Mouse (Mus musculus): ENCODE measurements around the gene CN725425. TPM values are rescaled to one million over a fixed set of nuclear protein-coding genes. Genes with fewer than 3 reads are reported as not detected.

Gene CN725425
- polyA plus RNA-seq, 1 experiment from 2014 or later, result not detected

DNA sequence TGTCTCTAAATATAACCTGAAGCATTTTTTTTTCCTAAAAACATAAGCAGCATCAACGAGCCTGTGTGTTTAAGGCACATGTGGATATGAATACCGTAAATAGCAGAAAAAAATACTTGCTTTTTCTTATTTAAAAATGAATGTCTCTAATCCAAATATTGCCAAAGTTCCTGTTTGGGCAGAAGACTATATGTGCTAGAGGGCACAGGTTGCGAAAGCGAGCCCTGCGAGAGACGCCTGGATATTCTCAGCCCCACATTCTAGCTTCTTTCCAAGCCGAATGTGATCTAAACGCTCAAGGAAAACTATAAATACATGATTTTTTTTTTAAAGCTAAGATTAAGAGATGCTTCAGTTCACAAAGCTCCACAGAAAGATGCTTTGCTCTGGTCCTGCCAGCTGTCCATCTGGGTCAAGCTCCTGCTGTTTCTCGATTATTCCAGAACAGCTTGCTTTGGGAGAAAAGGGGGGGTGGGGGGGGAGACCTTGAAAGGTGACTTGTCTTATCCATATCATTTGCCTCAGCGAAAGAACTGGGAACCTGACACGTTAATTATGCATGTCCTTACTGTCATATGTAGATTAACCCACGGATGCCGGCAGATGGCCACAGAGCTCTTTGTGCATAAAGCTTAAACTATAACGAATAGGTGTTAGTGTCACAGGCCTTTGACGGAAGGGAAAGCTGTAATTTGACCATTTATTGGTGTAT lies 19.2 kb upstream of the CN725425 start:
- 72% methylated on average over 15 of the region's 15 CpGs for WGBS
- no peak overlapping the region for H3K4me2 ChIP-seq
- no peak overlapping the region for H3K4me3 ChIP-seq
- H3K9me3 ChIP-seq (replicated peaks), result no peaks in the 10 kb centered on the region
- H3K27ac ChIP-seq, result no peak overlapping the region
- H3K27me3 ChIP-seq, result no peaks in the 10 kb centered on the region
- H3K9ac ChIP-seq, result no peak overlapping the region
- no peaks in the 10 kb centered on the region for H3K4me1 ChIP-seq (replicated peaks)
- ATAC-seq (replicated peaks; ENCODE audit: insufficient number of reproducible peaks, insufficient read depth, low FRiP score, low read depth), result no peak
- H3K36me3 ChIP-seq, result no peaks in the 10 kb centered on the region

DNA sequence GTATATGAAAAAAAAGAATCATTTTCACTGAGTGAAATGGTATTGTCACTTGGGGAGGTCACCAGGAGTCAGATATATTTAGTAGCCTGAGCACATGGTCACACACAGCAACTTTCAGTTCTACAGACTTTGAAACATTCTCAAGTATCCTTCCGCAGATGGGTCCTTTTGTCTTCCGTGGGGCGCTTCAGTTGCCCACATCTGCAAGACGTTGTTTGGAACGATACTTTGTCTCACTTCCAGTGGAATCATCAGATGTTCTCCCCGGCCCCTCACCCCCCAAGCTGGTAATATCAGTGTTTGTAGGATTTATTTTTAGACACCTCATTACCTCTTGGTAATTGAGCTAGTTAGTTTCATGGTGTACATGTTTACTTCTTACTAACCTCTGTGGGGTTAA lies 12.9 kb upstream of the CN725425 start:
- H3K9ac ChIP-seq, result no peak overlapping the region
- H3K9me3 ChIP-seq (replicated peaks), result no peaks in the 10 kb centered on the region
- no peak overlapping the region for H3K4me2 ChIP-seq
- H3K4me1 ChIP-seq (replicated peaks), result peaks cover 9% of the 10 kb centered on the region
- H3K27ac ChIP-seq, result no peak overlapping the region
- 73% methylated on average over 6 of the region's 6 CpGs for WGBS
- ATAC-seq (replicated peaks; ENCODE audit: insufficient number of reproducible peaks, insufficient read depth, low FRiP score, low read depth), result no peak
- H3K27me3 ChIP-seq, result no peaks in the 10 kb centered on the region
- no peak overlapping the region for H3K4me3 ChIP-seq
- H3K36me3 ChIP-seq, result no peaks in the 10 kb centered on the region

DNA sequence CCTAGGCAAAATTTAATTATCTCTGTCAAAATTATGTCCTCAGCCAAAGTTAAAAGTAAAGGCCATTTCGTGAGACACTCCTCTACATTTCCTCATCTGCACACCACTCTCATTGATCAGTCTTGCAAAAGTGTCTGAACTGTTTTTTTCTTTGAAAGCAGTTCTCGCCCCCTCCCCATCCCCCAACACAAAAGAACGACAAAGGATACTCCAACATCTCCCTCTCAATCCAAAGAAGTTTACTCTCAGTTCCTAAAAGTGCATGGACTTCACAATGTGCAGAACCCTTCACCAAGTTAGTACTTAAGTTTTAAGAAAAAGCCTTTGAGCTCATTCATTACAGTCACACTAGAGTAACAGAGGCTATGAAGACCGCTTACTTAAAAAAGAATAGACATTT lies 9.3 kb upstream of the CN725425 start:
- Histone ChIP-seq H3K27me3 (no peaks in the 10 kb centered on the region), H3K4me1 (replicated peaks) (peaks cover 11% of the 10 kb centered on the region), H3K36me3 (no peaks in the 10 kb centered on the region), H3K4me3 (peak overlapping the region; percentile 15; the same call in 1 of the 2 replicates), H3K27ac (no peak overlapping the region), H3K4me2 (peak overlapping the region; percentile 74), H3K9me3 (replicated peaks) (no peaks in the 10 kb centered on the region), H3K9ac (no peak overlapping the region)
- no peak for ATAC-seq (replicated peaks; ENCODE audit: insufficient number of reproducible peaks, insufficient read depth, low FRiP score, low read depth)
- 47% methylated on average over 4 of the region's 4 CpGs for WGBS

GRCm38 (mm10) chr15:91190519-91191207 lies 8.6 kb upstream of the CN725425 start:
- no peak overlapping the region for H3K27ac ChIP-seq
- H3K4me2 ChIP-seq, result peak overlapping the region; percentile 74
- H3K4me1 ChIP-seq (replicated peaks), result peaks cover 11% of the 10 kb centered on the region
- H3K4me3 ChIP-seq, result peak overlapping the region; percentile 52
- H3K36me3 ChIP-seq, result no peaks in the 10 kb centered on the region
- no peaks in the 10 kb centered on the region for H3K9me3 ChIP-seq (replicated peaks)
- no peak for ATAC-seq (replicated peaks; ENCODE audit: insufficient number of reproducible peaks, insufficient read depth, low FRiP score, low read depth)
- WGBS, result 54% methylated on average over 17 of the region's 17 CpGs
- no peaks in the 10 kb centered on the region for H3K27me3 ChIP-seq
- no peak overlapping the region for H3K9ac ChIP-seq

GRCm38 (mm10) chr15:91191412-91192222 lies 7.7 kb upstream of the CN725425 start, which contains the start of gene Abcd2:
Gene Abcd2, minus strand, starts transcription at chr15:91191799.
- H3K27me3 ChIP-seq, result no peaks in the 10 kb centered on the region
- peak; percentile 64; the same call in 1 of the 2 replicates for ATAC-seq (replicated peaks; ENCODE audit: insufficient number of reproducible peaks, insufficient read depth, low FRiP score, low read depth)

DNA sequence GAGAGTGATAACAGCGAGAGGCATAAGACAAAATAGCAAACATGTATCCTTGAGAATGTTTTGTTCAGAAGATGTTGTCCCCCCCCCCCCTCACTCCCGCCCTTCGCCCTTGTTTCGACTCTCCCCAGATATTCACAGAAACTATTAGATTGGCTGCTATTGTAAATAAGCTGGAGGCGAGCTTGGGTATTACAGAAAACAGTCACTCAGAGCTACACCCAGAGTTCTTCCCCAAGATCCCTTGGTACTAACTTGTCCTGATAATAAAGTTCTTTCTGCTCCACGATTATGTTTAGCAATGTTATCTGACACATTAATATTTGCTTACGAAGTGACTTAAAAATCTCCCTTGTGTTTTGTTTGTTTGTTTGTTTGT lies 7.1 kb upstream of the CN725425 start:
- peaks cover 8% of the 10 kb centered on the region for H3K4me1 ChIP-seq (replicated peaks)
- H3K9me3 ChIP-seq (replicated peaks), result no peaks in the 10 kb centered on the region
- H3K9ac ChIP-seq, result peak overlapping the region; percentile 36; the same call in 1 of the 2 replicates
- no peaks in the 10 kb centered on the region for H3K27me3 ChIP-seq
- H3K27ac ChIP-seq, result peak overlapping the region; percentile 69
- peak overlapping the region; percentile 74 for H3K4me2 ChIP-seq
- ATAC-seq (replicated peaks; ENCODE audit: insufficient number of reproducible peaks, insufficient read depth, low FRiP score, low read depth), result no peak
- peak overlapping the region; percentile 52 for H3K4me3 ChIP-seq
- H3K36me3 ChIP-seq, result no peaks in the 10 kb centered on the region
- 12% methylated on average over 7 of the region's 7 CpGs for WGBS

More at GRCm38 (mm10) chr15:91191412-91192222, 7.7 kb upstream of the CN725425 start, which contains the start of gene Abcd2:
- peak within 1 kb of the TSS; percentile 52 for H3K4me3 ChIP-seq
- H3K4me1 ChIP-seq (replicated peaks), result peaks cover 8% of the 10 kb centered on the region
- 0% methylated on average over 22 of the region's 22 CpGs for WGBS
- H3K27ac ChIP-seq, result peak within 1 kb of the TSS; percentile 69
- peak within 1 kb of the TSS; percentile 36; the same call in 1 of the 2 replicates for H3K9ac ChIP-seq
- H3K9me3 ChIP-seq (replicated peaks), result no peaks in the 10 kb centered on the region
- H3K4me2 ChIP-seq, result peak within 1 kb of the TSS; percentile 74
- no peaks in the 10 kb centered on the region for H3K36me3 ChIP-seq

DNA sequence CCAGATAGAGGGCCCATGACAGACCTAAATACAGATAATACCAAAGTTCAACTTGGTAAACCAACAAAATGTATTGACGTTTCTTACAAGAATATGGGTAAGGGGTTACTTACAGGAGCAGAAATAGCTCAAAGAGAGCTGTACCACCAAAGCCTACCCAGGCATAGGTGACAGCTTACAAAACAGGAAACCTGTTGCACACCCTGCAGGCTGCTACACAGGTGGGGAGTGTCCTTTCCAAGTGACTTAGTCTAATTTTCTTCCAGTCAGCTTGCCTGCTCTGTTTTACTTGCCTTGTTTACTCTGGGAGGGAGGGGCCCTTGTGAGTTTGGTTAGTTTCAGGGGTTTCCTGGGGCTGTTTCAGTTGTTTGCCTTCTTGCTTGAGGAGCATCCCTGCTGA lies 1.5 kb downstream of the CN725425 start:
- H3K9ac ChIP-seq, result no peak overlapping the region
- no peaks in the 10 kb centered on the region for H3K4me1 ChIP-seq (replicated peaks)
- WGBS, result 72% methylated on average over 1 of the region's 1 CpGs
- no peak overlapping the region for H3K27ac ChIP-seq
- ATAC-seq (replicated peaks; ENCODE audit: insufficient number of reproducible peaks, insufficient read depth, low FRiP score, low read depth), result no peak
- no peaks in the 10 kb centered on the region for H3K36me3 ChIP-seq
- no peaks in the 10 kb centered on the region for H3K9me3 ChIP-seq (replicated peaks)
- H3K4me2 ChIP-seq, result no peak overlapping the region
- H3K27me3 ChIP-seq, result no peaks in the 10 kb centered on the region
- H3K4me3 ChIP-seq, result no peak overlapping the region

DNA sequence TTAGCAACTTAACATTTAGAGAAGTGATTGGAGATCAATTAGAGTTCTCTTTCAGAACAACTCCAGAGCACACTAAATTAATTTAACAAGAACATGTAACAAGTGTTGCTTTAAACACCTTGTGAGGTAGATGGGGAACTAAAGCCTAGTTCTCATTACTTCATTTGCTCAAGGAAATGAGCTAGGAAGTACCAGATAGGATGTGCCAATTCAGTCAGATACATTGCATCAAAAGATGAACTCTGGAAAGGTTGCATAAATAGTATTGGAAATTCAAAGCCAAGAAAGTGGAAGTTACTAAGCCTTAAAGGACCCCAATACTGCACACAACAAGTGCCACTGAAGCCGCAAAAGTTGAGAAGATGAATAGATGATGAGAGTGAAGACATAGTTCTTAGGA lies 3.2 kb downstream of the CN725425 start:
- 92% methylated on average over 1 of the region's 1 CpGs for WGBS
- Histone ChIP-seq H3K4me3 (no peak overlapping the region), H3K27me3 (no peaks in the 10 kb centered on the region), H3K4me2 (no peak overlapping the region), H3K36me3 (no peaks in the 10 kb centered on the region), H3K4me1 (replicated peaks) (no peaks in the 10 kb centered on the region), H3K9ac (no peak overlapping the region), H3K27ac (no peak overlapping the region), H3K9me3 (replicated peaks) (no peaks in the 10 kb centered on the region)
- ATAC-seq (replicated peaks; ENCODE audit: insufficient number of reproducible peaks, insufficient read depth, low FRiP score, low read depth), result no peak

DNA sequence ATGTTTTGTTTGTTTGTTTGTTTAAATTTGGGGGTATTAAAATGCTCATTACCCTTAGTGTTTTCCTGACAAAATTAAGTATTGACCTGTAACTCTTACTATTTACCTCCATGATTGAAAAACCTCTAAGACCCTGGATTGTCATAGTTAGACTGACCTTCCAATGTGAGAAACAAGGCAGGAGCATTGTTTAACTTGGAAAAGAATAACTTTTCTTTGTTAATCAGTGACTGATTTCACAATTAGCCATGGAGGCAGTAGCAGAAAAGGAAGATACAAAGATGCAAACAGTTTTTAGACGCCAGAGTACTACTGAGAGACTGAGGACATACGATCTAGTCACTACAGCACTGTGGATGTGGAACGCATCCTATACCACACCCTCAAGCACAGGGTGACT lies 4.2 kb downstream of the CN725425 start:
- Histone ChIP-seq H3K4me1 (replicated peaks) (no peaks in the 10 kb centered on the region), H3K9ac (no peak overlapping the region), H3K4me2 (no peak overlapping the region), H3K27me3 (no peaks in the 10 kb centered on the region), H3K9me3 (replicated peaks) (no peaks in the 10 kb centered on the region), H3K27ac (no peak overlapping the region), H3K36me3 (no peaks in the 10 kb centered on the region), H3K4me3 (no peak overlapping the region)
- ATAC-seq (replicated peaks; ENCODE audit: insufficient number of reproducible peaks, insufficient read depth, low FRiP score, low read depth), result no peak
- WGBS, result 83% methylated on average over 3 of the region's 3 CpGs

- Histone ChIP-seq H3K9ac (no peak overlapping the region), H3K27ac (no peak overlapping the region), H3K9me3 (replicated peaks) (no peaks in the 10 kb centered on the region), H3K4me2 (no peak overlapping the region), H3K36me3 (no peaks in the 10 kb centered on the region), H3K4me1 (replicated peaks) (no peaks in the 10 kb centered on the region), H3K4me3 (no peak overlapping the region), H3K27me3 (no peaks in the 10 kb centered on the region)
- no peak for ATAC-seq (replicated peaks; ENCODE audit: insufficient number of reproducible peaks, insufficient read depth, low FRiP score, low read depth)
- 86% methylated on average over 5 of the region's 5 CpGs for WGBS
Measured at GRCm38 (mm10) chr15:91206518-91206917, 7.2 kb downstream of the CN725425 start.

GRCm38 (mm10) chr15:91237294-91237693 lies 38.0 kb downstream of the CN725425 start:
- H3K4me3 ChIP-seq, result no peak overlapping the region
- no peaks in the 10 kb centered on the region for H3K9me3 ChIP-seq (replicated peaks)
- H3K9ac ChIP-seq, result no peak overlapping the region
- H3K4me1 ChIP-seq (replicated peaks), result no peaks in the 10 kb centered on the region
- 78% methylated on average over 5 of the region's 5 CpGs for WGBS
- H3K4me2 ChIP-seq, result no peak overlapping the region
- no peaks in the 10 kb centered on the region for H3K27me3 ChIP-seq
- H3K36me3 ChIP-seq, result no peaks in the 10 kb centered on the region
- H3K27ac ChIP-seq, result no peak overlapping the region
- no peak for ATAC-seq (replicated peaks; ENCODE audit: insufficient number of reproducible peaks, insufficient read depth, low FRiP score, low read depth)

All from heart, embryonic 15.5 days (tissue).